Mouse (Mus musculus): ENCODE results near the gene Elf5.
A peak's percentile ranks its signal among the peaks of the same experiment; 100 is the strongest.

Gene Elf5

DNA sequence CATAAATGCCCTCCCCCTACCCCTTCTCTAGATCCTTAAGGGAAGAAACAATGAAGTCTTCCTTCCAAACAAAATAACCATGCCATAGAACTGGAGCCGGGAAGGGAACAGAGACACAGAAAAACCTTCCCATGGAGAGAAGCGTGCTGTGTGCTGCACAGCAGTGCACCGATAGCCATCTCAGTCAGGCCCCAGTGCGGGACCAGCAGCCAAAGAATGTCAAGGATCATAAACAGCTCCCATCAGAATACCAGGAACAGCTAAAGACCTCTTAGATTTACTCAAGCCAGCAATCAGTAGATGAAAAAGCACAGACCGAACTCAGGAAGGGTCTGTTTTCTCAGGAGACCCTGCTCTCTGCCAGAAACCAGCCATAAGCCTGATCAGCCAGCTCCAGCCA is 25.0 kb downstream of the Elf5 start:
- no peak for DNase-seq

DNA sequence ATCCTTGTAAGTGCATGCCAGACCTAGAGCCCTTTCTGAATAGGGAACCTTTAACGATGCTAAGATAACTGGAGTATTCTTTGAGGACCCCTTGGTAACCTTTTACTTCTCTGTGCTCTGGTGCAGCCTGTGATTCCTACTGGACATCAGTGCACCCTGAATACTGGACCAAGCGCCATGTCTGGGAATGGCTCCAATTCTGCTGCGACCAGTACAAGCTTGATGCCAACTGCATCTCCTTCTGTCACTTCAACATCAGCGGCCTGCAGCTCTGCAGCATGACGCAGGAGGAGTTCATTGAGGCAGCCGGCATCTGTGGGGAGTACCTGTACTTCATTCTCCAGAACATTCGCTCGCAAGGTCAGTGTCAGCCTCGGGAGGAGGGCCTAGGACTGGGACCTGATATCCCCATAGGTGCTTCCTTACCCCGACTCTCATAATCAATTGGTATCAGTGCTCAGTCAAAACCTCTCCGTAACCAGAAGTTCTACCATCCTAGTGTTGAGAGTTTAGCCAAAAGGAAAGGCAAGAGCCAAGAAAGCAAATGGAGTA is 27.7 kb downstream of the Elf5 start:
- no peak for DNase-seq

DNA sequence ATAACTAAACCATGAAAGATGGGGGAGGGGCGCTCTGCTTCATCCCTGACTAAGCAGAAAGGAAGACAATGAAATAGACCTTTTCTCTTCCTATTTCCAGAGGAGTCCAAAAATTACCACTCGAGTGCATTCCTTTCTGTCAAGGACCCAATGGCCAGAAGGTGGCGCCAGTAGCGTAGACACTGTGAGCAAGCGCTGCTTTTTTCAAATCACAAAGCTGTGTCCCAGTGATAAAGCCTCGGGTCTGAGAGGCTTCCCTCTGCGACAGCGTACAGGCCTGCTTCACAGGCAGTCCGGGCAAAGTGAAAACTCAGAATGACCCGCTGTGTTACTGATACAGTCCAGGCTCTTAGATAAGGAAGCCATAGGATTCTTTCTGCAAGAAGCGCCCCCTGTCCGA is 28.2 kb downstream of the Elf5 start:
- peak; percentile 91 for DNase-seq

- DNase-seq: peak; percentile 52
These were observed 34.3 kb downstream of the Elf5 start for GRCm38 (mm10) chr2:103445776-103446175.

DNA sequence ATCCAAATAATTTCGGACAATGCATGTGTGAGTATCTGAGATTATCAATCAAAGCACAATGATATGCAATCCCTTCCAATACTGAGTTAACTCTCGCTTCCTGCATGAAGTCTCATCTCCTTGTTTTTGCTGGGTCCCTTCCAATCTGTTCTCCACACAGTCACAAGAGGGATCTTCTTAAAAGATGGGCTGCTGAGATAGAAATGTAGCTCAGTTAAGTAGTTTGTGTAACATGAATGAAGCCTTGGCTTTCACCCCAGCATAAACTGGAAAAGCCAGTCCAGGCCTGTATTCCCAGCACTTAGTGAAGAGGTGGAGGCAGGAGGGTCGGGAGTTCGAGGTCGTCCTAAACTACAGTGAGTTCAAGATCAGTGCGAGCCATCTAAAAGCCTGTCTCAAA is 34.8 kb downstream of the Elf5 start:
- DNase-seq: no peak

DNA sequence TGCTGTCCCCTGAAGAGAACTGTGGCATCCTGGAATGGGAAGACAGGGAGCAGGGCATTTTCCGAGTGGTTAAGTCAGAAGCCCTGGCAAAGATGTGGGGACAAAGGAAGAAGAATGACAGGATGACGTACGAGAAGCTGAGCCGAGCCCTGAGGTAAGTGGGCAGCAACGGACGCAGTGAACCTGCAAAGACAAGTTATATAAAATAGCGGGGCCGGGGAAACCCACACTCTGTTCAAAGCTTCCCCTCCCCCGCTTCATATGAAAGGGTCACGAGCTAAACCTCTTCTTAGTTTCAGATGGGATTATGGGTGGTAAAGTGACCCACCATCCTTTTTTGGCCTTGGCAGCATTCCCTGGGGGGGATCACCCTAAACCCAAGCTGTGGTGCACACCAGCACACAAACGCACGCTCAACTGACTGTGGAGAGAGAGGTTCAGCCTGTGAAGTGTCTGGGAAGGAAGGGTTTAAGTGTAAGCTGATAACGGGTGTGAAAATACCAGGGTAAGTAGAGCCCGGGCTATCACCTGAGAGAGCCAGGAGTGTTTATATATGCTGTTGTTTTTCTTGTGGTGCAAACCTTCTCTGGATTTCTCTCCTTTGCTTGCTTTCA is 37.6 kb downstream of the Elf5 start:
- no peak for DNase-seq

DNA sequence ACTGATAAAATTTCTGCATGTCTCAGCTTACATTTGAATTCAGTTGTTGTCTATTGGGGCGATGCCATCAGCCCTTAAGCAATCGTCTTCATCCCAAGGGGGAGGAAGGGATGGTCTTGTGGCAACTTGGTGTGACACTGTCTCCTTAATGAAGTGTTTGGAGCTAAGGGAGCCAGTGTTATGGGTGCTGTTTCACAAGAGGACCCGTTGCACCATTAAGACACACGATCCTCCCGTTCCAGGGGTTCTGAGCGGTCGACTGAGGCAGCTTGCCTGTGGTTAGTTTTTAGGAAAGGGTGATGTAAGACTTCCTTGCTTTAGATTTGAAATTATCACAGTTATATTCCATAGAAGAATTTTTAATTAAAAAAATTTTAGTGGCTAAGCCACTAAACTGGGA is 38.3 kb downstream of the Elf5 start:
- no peak for DNase-seq

DNA sequence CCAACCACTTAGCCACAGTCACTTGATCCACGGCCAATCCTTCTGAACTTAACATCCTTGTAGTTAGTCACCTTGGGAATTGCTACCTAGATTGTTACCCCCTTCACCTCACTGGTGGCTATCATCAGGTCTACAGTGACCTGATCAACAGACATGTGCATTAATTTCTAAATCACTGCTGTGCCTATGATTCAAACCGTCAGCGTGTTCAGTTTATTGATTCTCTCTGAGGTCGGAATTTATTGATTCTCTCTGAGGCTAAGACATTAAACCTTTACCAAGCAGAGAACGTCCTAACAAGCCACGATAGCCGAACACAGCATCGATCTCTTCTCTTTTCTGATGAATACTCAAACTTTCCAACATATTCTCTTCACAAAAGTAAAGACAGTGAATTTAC is 38.8 kb downstream of the Elf5 start:
- DNase-seq: no peak

DNA sequence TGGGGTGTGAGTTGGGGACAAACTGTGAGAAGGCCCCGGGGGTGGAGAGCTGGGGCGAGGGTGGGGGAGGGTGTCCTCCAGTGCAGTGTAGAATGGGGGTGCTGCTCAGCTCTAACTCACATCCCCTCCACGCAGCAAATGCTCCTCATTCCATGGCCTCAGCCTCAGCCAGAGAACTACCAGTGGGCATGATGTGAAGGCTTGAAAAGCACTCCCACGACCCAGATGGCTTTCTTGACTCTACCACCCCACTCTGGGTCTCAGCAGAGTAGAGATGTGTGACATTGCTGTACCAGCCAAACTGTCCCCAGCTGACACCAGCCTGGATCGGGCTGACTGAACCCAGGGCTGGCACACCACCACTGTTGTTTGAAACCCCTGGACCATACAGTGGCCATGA is 41.1 kb downstream of the Elf5 start:
- DNase-seq: no peak

DNA sequence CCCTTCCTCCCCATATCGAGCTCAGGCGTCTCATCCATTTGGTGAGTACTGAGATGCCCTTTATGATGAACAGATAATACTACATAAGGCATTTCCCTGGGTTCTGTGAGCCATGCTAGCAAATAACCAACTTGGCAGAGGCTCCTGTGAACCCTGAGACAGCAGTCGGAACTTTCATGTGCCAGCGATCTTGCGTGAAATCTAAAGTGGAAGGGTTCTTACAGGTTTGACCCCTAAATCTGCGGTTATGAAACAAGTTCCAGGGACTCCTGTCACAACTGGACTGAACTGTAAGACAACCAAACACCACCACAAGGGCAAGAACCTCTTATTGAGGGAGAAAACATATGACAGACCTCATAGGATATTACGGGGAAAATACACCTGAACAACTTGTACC is 44.3 kb downstream of the Elf5 start:
- no peak for DNase-seq

DNA sequence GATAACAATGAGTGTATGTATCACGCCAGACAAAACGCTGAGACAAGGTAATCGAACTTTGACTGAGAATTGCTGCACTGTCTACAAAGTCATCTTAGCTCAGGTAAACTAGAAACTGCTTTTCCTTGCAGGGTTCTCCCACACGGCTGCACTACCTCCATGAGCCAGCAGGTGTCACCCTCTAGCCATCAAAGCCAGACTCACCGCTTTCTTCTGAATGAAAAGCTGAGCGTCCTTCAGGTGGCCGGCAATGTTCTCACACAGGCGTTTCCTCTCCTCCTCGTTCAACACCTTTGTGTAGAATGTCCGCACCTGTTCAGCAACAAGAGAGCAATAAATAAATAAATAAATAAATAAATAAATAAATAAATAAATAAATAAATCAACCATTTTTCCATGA is 45.2 kb downstream of the Elf5 start:
- DNase-seq: peak; percentile 87

DNA sequence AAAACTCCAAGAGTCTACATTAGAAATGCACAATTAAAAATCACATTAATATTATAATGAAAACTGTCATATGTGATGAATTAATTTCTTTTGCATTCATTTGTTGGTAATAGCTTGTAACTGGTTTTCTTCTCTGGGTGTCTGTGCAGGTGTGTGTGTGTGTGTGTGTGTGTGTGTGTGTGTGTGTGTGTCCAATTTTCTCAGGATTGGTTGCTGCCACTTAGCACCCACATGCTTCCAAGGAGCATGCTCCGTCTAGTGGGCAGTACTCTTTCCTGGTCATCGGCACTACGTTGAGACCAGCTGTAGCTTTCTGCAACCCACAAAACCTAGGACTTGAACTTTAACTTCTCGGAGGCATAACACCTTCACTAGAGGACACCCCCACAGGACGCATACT is 45.6 kb downstream of the Elf5 start:
- no peak for DNase-seq

DNA sequence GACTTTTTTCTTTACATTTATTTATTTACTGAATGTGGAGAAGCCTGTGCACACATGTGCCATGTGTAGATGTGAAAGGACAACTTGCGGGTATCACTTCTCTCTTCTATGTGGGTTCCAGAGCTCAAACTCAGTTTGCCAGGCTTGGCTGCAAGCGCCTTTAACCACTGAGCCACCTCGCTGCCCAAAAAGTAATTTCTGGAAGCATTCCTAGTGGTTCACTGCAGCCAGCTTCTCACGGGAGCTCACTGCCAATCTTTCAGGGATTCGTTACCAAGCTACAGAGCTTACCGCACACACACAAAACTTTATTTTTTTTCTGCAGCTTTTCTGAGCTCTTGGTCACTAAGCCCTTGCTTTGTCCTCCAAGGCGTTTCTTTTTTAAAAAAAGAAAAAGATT is 46.1 kb downstream of the Elf5 start:
- no peak for DNase-seq

GRCm38 (mm10) chr2:103459069-103459468 is 47.6 kb downstream of the Elf5 start:
- no peak for DNase-seq

DNA sequence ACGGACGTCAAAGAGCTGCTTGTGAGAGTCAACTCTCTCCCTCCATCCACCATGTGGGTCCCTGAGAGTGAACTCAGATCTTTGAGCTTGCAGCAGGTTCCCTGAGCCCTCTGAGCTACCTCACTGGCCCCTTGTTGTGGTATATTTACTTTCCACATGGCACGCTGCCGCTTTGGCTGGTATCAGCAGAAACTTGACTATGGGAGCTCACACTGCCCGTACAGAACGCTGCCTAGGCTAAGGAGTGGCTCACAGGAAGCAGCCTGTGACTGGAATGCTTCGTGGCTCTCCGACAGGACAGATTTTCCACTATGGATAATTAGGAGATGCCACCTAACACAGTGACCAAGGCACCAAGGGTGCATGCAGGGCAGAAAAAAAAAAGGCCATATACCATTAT is 49.7 kb downstream of the Elf5 start:
- peak; percentile 32 for DNase-seq

DNA sequence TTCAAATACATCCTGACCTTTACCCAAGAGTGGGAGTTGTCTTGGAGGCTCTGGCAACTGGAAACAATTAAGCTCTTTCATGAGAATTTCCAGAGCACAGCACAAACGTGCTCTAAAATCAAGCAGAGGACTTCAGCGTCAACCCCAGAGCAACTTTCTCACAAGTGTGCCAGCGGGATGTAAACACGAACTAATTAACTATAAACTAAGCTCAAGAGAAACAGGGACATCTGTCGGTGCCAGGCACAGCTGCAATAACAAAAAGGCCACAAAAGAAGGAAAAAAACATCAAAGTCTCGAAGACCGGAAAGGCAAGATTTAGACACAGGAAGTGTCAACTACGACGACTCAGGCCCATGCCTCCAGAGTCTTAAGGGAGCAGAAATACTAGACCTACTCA is 50.3 kb downstream of the Elf5 start:
- DNase-seq: no peak

DNA sequence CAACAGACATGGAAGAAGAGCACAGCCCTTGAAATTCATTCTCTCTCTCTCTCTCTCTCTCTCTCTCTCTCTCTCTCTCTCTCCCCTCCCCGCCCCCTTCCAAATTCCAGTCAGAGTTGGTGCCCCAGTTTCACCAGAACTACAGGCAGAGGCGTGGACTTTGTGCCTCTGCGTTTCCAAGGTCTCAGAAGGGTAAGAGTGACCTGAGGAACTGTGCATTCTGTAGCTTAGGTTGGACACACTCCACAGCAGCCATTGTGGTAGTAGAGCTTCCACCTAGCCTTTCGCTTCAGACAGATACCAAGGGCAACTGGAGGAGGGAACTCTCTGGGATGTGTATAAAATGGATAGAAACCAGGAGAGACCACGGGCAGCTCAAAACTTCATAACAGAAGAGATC is 51.3 kb downstream of the Elf5 start:
- DNase-seq: no peak

- DNase-seq: no peak
These were observed 53.0 kb downstream of the Elf5 start for GRCm38 (mm10) chr2:103464524-103464923.

DNA sequence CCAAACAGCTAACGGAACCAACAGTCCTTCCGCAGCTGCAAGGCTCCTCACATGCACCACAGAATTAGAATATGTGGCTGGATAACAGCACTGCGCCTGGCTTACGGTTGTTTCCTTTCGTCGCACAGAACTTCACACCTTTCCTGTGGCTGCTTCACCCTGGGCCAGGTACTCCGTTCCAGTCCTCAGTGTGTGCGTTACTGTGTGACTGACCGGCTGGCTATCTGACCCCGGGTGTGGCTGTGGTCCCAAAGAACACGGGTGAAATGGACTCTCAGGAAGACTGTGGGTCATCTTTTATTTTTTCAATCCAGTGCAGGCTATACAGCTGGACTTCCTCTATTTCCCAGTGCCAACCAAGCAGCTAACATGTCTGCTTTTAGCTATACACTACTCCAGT is 53.9 kb downstream of the Elf5 start:
- DNase-seq: no peak

- no peak for DNase-seq
These were observed 54.8 kb downstream of the Elf5 start for GRCm38 (mm10) chr2:103466272-103466671.

- DNase-seq: peak; percentile 51
These were observed 55.6 kb downstream of the Elf5 start for GRCm38 (mm10) chr2:103466984-103467588.

DNA sequence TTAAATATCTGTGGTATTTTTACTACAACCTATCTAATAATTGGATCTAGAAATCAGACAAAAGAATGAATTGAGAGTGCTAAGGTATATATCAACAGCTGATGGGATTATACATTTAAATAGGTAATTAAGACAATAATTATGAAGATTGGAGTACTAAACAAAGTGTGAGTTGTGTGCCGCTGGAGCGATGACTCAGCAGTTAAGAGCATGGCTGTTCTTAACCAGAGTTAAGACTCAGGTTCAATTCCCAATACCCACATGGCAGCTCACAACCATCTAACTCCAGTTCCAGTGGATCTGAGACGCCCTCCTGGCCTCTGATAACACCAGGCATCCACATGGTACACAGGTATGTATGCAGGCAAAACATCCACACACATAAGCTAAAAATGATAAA is 61.9 kb downstream of the Elf5 start:
- DNase-seq: no peak

- no peak for DNase-seq
These were observed 64.7 kb downstream of the Elf5 start for GRCm38 (mm10) chr2:103476180-103476579.

DNA sequence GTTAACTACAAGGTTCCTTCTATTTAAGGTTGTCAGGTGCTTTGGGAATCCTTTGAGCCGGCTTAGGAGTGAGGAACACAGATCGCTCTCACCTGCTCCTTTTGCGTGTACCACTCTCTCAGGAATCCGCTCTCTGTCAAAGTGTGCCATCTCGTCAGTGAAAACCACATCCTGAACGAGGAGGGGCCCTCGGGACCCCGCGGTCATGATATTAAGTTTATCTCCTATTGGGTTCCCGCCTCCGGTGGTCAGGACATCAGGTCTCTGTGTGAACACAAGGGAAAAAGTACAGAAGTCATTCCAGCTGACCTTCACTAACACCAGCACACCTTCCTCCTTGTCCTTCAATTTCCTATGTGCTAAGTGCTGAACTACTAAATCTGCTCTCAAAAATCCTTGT is 65.2 kb downstream of the Elf5 start:
- no peak for DNase-seq

- DNase-seq: no peak
These were observed 66.0 kb downstream of the Elf5 start for GRCm38 (mm10) chr2:103477456-103477855.

All from lung, postnatal 10 days (tissue).